Mouse (Mus musculus) heart, postnatal 25 days (tissue): Measurements from ENCODE around the gene Scg2. TPM values are rescaled to one million over a fixed set of nuclear protein-coding genes. Genes with fewer than 3 reads are reported as not detected.

Experiments
- DNase-seq: peaks from one replicate; pipeline ENCODE4 v3.0.0; 2022; ENCODE audit warnings: low spot score
- intact Hi-C: fragments of 180-260 bp; cut with DNase I; formaldehyde crosslinking; loops from one replicate; pipeline ENCODE4 v1.15.1; 2025
- total RNA-seq, 2 experiments: library from RNA; stranded (reverse); gene quantifications; 2 replicates each; pipeline ENCODE4 v1.2.3; 2021

Gene Scg2
- not detected for total RNA-seq

DNA sequence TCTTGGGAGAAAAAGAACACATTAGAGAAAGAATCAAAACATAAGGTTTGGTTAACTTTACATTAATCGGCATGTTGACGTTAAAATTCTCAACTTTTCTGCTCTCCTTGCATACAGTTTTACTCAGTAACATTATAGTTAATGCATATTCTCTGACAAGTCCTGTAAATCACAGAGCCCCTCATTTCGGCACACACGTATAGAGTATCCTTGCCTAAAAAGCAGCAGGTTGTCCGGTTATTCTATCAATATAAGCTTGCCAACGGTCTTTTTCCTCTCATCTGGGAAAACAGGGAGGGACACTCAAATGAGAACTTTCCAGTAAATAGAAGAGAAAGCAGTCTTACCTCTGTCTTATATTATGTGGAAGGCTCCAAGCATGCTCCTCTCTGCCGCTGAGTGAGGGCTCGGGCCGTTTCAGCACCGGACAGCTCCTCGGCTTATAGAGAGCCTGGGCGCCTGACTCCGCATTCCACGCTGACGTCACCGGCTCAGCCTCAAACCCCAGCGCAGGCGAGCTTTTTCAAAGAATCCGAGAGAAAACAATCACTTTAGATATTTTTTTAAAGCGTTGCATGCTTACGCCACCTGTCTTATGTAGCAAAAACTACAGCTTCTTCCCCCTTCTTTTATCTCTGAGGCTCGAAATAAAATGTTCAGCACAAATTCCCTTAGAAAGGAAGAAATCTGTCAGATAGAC lies at the start of gene Scg2:
TSS of gene Scg2 (minus strand) at position 512 of the 700 bp plus-strand sequence.
- DNase-seq = peak; percentile 23
- intact Hi-C loops = no loop called here

DNA sequence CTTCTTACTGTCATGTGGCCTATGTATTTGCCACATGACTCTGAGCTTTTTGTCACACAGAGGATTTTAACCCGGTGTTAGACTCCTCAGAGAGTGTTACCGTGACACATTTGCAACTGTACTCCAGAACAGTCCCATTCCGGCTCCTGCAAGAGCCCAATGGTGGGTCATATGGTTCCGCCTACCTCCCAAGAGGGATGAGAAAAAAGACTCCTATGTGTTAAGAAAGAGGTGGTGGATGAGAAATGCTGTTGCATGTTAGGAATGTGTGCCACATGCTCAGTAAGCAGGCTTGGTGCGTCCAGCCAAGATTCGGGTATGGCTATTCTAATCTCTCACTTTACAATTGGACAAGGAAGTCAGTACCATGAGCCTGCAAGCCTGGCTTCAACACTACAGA lies 45.6 kb upstream of the Scg2 start:
- intact Hi-C loops = no loop called here
- no peak for DNase-seq

- intact Hi-C loops = no loop called here
- no peak for DNase-seq
Observed at GRCm38 (mm10) chr1:79470856-79471255, 30.9 kb upstream of the Scg2 start.

- intact Hi-C loops = no loop called here
- no peak for DNase-seq
Observed at GRCm38 (mm10) chr1:79469871-79470270, 30.0 kb upstream of the Scg2 start.

DNA sequence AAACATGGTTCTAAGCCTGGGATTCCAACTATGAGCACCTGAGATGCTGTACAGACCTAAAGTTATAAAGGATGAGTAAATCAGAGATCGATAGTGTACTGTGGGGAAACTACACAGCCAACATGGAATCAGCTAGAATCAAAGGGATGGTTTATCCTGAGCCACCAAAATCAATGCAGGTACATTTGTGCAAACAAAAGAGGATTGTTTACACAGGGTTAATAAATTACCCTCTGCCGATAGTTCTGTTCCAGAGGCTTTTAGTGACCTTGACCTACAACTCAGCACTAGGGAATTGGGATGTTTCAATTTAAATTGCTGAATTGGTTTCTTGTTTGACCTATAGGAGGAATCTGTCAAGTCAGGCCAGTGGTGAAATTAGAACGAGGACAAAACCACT lies 26.7 kb upstream of the Scg2 start:
- no peak for DNase-seq

DNA sequence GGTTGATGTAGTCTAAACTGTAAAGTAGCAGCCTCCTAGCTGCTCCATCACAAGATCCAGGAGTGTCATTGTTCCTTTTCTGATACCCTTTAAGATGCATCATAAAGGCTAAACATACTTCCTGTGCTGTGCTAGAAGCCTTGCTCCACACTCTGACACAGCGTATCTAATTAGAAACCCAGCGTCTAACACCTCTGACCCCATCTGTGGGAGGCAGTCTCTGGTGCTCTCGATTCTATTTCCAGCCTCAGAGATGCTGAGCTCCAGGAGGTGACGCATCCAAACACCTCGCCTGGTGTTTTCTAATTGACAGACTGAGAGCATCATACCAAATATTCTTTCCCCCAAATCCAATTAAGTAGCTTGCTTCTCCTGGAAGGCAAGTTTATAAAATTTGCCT lies 18.6 kb upstream of the Scg2 start:
- intact Hi-C loops = no loop called here
- DNase-seq = no peak

More for the DNA sequence above, 26.7 kb upstream of the Scg2 start:
- intact Hi-C loops = no loop called here

GRCm38 (mm10) chr1:79454164-79454563 lies 14.2 kb upstream of the Scg2 start:
- DNase-seq = no peak
- intact Hi-C loops = no loop called here

DNA sequence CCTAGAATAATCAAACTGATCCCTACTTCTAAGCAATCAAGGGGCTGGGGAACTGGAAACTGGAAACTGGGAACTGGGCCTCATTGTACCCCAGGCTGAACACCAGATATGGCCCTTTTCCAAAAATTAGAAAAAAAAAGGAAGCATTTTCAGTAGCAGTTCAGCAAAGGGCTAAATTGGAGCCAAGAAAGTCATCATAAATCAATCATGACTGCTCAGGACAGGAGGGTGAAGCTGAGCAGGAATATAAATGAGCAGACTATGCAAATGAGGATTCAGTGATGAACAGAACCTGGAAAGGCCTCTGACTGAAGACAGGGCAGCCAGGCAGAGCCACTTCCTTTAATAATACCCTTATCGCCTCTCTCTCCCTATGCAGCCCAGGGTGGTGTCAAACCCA lies 12.4 kb upstream of the Scg2 start:
- intact Hi-C loops = no loop called here

DNA sequence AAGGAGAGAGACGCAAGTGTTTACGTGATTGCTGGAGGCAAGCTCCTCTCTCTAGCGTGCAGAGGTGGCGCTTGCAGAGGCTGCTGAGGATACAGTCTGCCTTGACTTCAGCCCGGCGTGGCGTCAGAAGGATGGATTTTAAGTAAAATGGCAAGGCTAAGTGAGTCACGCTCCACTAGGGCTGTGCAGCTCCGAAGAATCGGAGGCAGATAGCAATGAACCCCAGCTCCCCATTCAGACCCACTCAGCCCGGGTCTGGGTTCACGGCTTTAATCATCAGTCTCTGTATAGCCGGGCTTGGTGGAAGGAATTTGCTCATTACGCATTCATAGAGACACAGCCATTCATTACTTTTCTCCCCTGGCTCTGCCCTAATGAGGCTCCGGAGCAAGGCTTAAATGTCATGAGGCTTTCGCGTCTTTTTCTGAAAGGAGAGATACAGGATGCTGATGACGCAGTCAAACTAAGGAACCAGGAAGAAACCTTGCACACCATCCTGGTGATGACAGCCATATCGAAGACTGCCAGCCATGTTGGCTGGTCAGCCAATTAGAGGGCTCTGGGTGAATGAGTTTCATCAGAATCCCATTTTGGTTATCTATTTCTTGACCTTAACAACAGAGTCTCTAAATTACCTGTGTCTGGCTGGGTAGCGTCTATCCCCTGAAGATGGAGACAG lies 10.6 kb upstream of the Scg2 start:
- DNase-seq = no peak
- intact Hi-C loops = no loop called here

More for the DNA sequence above, 12.4 kb upstream of the Scg2 start:
- DNase-seq = no peak

- intact Hi-C loops = no loop called here
- no peak for DNase-seq
Observed at GRCm38 (mm10) chr1:79449943-79450342, 10.0 kb upstream of the Scg2 start.

DNA sequence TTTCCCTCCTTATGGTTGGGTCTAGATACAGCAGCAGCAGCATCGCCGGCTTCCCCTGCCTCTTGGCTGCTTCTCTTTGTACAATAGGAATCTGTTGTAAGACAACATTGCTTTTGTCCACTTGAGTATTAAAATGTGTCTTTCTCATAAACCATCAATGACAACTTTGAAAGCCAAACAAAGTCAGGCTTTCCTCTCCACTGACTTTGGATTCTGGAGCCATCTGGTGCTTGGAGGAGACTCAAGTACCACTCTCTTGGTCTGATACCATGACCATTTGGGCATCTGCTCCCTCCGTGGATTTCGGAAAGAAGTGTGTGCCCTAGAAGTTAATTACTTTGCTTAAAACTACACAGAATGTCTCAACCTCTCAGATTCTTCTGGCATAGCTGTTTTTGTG lies 5.7 kb upstream of the Scg2 start:
- DNase-seq = no peak
- intact Hi-C loops = no loop called here

GRCm38 (mm10) chr1:79437755-79438154 lies 2.2 kb downstream of the Scg2 start:
- no peak for DNase-seq
- intact Hi-C loops = no loop called here

DNA sequence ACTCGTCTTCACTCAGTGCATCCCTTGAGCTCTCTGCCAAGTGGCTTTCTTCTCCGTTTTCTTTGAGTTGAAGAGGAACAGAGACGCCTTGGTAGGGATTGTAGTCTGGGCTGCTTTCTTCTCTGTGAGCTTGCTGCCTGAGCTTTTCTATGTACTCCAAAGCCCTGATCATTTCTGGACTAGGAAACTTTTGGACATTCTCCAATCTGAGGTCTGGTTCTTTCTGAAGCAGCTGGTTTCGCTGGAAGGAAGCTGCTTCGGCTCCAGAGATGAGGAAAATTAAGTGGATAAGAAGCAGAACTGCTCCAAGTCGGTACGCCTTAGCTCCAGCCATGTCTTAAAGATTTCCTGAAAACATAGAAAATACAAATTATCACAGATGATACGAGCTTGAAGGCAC lies 3.2 kb downstream of the Scg2 start:
- intact Hi-C loops = no loop called here
- DNase-seq = no peak

DNA sequence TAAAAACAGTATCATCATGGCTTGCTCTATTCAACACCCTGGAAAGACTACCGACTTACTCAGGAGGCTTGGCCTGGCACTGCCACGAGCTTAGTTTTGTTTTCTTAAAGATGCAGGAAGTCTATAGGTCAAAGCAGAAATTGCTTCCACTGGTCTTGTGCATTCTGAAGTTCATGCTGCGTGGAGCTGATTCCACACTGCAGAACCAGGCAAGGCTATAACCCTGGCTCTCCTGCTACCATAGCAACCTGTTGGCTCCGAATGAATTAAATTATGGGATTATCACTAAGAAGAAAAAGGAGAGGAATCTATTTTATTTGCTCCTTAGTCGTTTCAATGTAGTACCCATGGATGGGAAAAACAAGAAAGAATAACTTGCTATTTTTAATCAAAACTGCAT lies 10.9 kb downstream of the Scg2 start:
- intact Hi-C loops = no loop called here
- DNase-seq = no peak

- no peak for DNase-seq
- intact Hi-C loops = no loop called here
Observed at GRCm38 (mm10) chr1:79415496-79415895, 24.4 kb downstream of the Scg2 start.

GRCm38 (mm10) chr1:79406337-79406942 lies 33.5 kb downstream of the Scg2 start:
- DNase-seq = no peak
- intact Hi-C loops = no loop called here

- intact Hi-C loops = no loop called here
- DNase-seq = no peak
Observed at GRCm38 (mm10) chr1:79401090-79402012, 38.6 kb downstream of the Scg2 start.

GRCm38 (mm10) chr1:79400284-79400683 lies 39.6 kb downstream of the Scg2 start:
- no peak for DNase-seq
- intact Hi-C loops = no loop called here
